Mouse (Mus musculus) granulocyte monocyte progenitor cell, adult 5-6 weeks (primary cell): ENCODE results near the gene 1700015G11Rik. TPM values are rescaled to one million over a fixed set of nuclear protein-coding genes. Genes with fewer than 3 reads are reported as not detected.

ENCODE experiments used
- ATAC-seq: replicated peaks from 2 replicates; pipeline ENCODE4 v1.8.0; 2016; ENCODE audit warnings: mild to moderate bottlenecking, moderate TSS enrichment, inconsistent platforms; ENCODE audit not compliant: poor library complexity, severe bottlenecking
- total RNA-seq, 2 experiments: library from RNA; stranded (forward) in 1 of 2; stranded (reverse) in 1 of 2; fragments of 200-712, 200-1000 nt in 1 of 2; fragments of >200 nt in 1 of 2; fragmentation: Nextera tagmentation in 1 of 2; gene quantifications; 2 replicates each; pipeline ENCODE4 v1.2.3; 2014 to 2017

1700015G11Rik gene
- total RNA-seq, 2 experiments from 2014 or later: not detected

GRCm38 (mm10) chr7:51972252-51972855 is 43.2 kb downstream of the 1700015G11Rik start:
- peak; percentile 87 for ATAC-seq

GRCm38 (mm10) chr7:51969379-51969778 is 46.1 kb downstream of the 1700015G11Rik start:
- no peak for ATAC-seq

- ATAC-seq: no peak
These were observed 47.9 kb downstream of the 1700015G11Rik start for GRCm38 (mm10) chr7:51967581-51967980.

- ATAC-seq: no peak
These were observed 50.8 kb downstream of the 1700015G11Rik start for GRCm38 (mm10) chr7:51964681-51965080.

- no peak for ATAC-seq
These were observed 53.1 kb downstream of the 1700015G11Rik start for GRCm38 (mm10) chr7:51962219-51962952.

Other genes starting within 250 kb of the 1700015G11Rik start
- gene Gas2, start 153.7 kb downstream of the 1700015G11Rik start, total RNA-seq (2014; fragmentation: Nextera tagmentation): 2.9 and 6.8 TPM in 2 replicates
- gene Gas2, start 153.7 kb downstream of the 1700015G11Rik start, total RNA-seq (2017): 7.6 and 8.4 TPM in 2 replicates
- gene Fancf, start 153.5 kb downstream of the 1700015G11Rik start, total RNA-seq (2014; fragmentation: Nextera tagmentation): 7.8 and 12.7 TPM in 2 replicates
- gene Fancf, start 153.5 kb downstream of the 1700015G11Rik start, total RNA-seq (2017): 10.7 and 11.8 TPM in 2 replicates
- 57.8 and 65.4 TPM in 2 replicates for gene Svip, start 9.7 kb downstream of the 1700015G11Rik start, total RNA-seq (2014; fragmentation: Nextera tagmentation)
- 51.1 and 70.3 TPM in 2 replicates for gene Svip, start 9.7 kb downstream of the 1700015G11Rik start, total RNA-seq (2017)